Mouse (Mus musculus) kidney, postnatal 25 days (tissue): ENCODE results near the gene Hoxc12.

ENCODE experiments used
- DNase-seq, 2 experiments: peaks; one replicate each; pipeline ENCODE4 v3.0.0; 2021; ENCODE audit warnings: mixed read lengths in 2 of 2

Hoxc12 gene

DNA sequence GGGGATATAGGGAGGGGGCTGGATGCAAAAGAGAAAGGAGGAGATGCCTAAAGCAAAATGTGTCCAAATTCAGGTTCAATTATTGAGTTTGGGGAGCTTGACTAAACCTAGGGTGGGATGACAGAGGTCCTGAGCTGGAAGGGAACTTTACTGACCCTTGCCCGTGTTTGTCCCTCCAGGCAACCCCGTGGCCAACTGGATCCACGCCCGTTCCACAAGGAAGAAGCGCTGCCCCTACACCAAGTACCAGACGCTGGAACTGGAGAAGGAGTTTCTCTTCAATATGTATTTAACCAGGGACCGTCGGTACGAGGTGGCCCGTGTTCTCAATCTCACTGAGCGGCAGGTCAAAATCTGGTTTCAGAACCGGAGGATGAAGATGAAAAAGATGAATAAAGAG lies 47.2 kb downstream of the Hoxc12 start:
- DNase-seq, result no peak

DNA sequence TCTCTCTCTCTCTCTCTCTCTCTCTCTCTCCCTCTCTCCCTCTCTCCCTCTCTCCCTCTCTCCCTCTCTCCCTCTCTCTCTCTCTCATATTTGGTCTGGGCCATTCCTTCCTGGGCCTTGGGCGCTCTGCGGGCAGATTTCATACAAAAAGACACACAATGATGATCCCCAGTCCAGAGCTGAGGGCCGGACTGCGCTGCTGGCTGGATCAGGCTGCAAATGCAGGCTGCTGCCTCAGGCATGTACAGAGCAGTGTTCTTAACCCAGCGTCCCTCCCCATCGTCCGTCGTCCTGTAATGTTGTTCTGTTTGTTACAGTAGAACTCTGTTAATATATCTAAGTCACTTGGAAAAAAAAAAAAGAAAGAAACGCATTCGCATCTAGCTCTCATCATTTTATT lies 48.0 kb downstream of the Hoxc12 start:
- no peak for DNase-seq

DNA sequence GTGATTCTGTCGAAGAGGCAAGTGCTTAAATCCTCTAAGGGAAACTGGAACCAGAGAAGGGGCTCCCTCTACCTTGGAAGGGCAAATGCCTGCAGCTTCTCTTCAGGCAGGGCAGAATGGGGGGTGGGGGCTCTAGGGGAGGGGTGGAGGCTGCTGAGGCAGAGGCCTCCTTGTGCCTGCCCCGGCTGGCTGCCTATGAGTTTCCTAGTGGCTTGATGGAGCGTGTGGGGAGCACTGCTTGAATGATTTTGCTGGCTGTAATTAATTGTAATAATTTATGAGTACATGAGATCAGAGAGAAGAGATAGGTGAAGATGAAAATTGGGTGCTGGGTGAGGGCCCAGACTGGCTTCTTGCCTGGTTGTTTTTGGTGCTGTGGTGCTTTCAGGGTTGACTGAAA lies 48.4 kb downstream of the Hoxc12 start:
- no peak for DNase-seq

DNA sequence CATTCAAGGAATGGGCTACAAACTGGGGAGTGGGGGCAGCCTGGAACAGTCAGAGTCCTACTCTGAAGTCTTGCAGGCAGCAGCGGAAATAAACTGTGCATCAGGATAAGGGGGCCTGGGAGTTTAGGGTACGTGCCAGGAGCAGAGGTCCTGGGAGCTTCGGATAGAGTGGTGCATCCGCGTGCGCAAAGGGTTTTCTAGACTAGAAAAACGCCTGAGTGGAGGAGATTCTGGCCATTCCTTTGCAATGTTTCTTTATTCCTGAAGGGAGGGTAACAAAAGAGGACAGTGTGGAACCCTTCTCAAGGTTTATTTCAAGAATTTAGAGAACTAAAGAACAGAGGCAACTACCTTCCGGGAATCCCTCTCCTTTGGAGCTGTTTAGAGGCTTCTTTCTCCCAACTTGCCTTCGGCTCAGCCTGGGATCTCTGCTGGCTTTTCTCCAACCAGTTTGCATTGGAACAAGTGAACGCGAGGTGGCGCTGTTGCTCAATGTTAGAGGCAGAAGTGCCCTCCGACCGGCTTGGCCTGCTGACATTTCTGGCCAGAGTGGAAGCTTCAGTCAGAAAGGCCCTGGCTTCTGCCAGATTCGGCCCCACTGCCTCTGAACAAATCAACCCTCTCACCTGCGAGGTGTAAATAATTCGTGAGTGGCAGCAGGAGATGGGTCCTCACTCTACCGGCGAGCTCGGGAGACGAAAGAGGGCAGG lies 50.7 kb downstream of the Hoxc12 start:
- DNase-seq, result peak; percentile 92 to 99

DNA sequence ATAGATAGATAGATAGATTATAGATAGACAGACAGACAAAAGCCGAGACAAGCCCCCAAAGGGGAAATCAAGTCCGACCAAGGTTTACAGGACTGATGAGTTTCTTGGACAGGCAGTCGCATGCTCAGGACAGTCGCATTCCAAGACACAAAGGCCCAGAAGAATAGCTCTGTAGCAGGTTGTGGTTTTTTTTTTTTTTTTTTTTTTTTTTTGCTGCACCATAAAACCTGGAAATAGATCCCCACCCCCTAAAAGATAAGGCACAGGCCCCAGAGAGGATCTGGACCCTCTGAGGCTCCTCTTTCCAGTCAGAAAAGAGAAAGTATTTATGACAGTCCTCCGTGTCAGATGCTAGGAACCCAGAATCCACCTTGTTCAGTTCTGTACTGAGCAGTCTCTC lies 51.5 kb downstream of the Hoxc12 start:
- no peak for DNase-seq
